Mouse (Mus musculus) forebrain, embryonic 12.5 days (tissue): Measurements from ENCODE around the gene Esrrg. TPM values are rescaled to one million over a fixed set of nuclear protein-coding genes. Genes with fewer than 3 reads are reported as not detected.

Experiments used
- ATAC-seq: fragments of 200-750 bp; cut with Nextera tagmentation; 2 replicates; pipeline ENCODE4 v1.8.0; 2017; ENCODE audit warnings: moderate TSS enrichment; ENCODE audit not compliant: low FRiP score
- H3K27ac ChIP-seq: fragments of 300-500 bp; sonication (generic); 2 replicates; pipeline ENCODE4 v1.5.1; 2016; ENCODE audit warnings: mild to moderate bottlenecking
- H3K27me3 ChIP-seq: fragments of 300-500 bp; sonication (generic); 2 replicates; pipeline ENCODE4 v1.6.1; 2016; ENCODE audit warnings: mild to moderate bottlenecking
- H3K36me3 ChIP-seq: fragments of 300-500 bp; sonication (generic); replicated peaks from 2 replicates; pipeline ENCODE4 v1.6.1; 2016; ENCODE audit warnings: mild to moderate bottlenecking
- H3K4me1 ChIP-seq: fragments of 300-500 bp; sonication (generic); 2 replicates; pipeline ENCODE4 v1.6.1; 2016
- H3K4me2 ChIP-seq: fragments of 300-500 bp; sonication (generic); 2 replicates; pipeline ENCODE4 v1.6.1; 2016; ENCODE audit warnings: mild to moderate bottlenecking, moderate library complexity
- H3K4me3 ChIP-seq: fragments of 300-500 bp; sonication (generic); replicated peaks from 2 replicates; pipeline ENCODE4 v1.5.1; 2016; ENCODE audit warnings: mild to moderate bottlenecking
- H3K9ac ChIP-seq: fragments of 300-500 bp; sonication (generic); 2 replicates; pipeline ENCODE4 v1.6.1; 2016; ENCODE audit warnings: mild to moderate bottlenecking
- H3K9me3 ChIP-seq: fragments of 300-500 bp; sonication (generic); 2 replicates; pipeline ENCODE4 v1.6.1; 2016
- WGBS: fragments of 180-500 bp; shearing (Covaris S2); methylation state at CpG from one replicate; pipeline ENCODE4 v1.1.7; 2016; 5-methylcytosine and 5-hydroxymethylcytosine counted together
- polyA plus RNA-seq: library from polyadenylated mRNA; unstranded; fragments of >200 nt; fragmentation: Nextera tagmentation; extraction: Ambion mirVana; gene quantifications from 2 replicates; pipeline ENCODE4 v1.2.1, GENCODE M21; 2016

Esrrg gene
- polyA plus RNA-seq, 1 experiment from 2014 or later, result 8.1 TPM

GRCm38 (mm10) chr1:188035957-188036356 is 427.4 kb downstream of the Esrrg start:
- H3K4me1 ChIP-seq, result peaks cover 8% of the 10 kb centered on the region; the same call in 1 of the 2 replicates
- H3K27ac ChIP-seq, result no peak overlapping the region
- H3K9me3 ChIP-seq, result no peaks in the 10 kb centered on the region
- H3K36me3 ChIP-seq, result no peaks in the 10 kb centered on the region
- no peak overlapping the region for H3K4me3 ChIP-seq
- H3K9ac ChIP-seq, result no peak overlapping the region
- no peak overlapping the region for H3K4me2 ChIP-seq
- WGBS, result 49% methylated on average over 8 of the region's 8 CpGs
- ATAC-seq, result no peak
- H3K27me3 ChIP-seq, result no peaks in the 10 kb centered on the region

- no peaks in the 10 kb centered on the region for H3K4me1 ChIP-seq
- no peak for ATAC-seq
- no peak overlapping the region for H3K27ac ChIP-seq
- 59% methylated on average over 6 of the region's 6 CpGs for whole genome bisulfite sequencing
- H3K4me3 ChIP-seq, result no peak overlapping the region
- no peaks in the 10 kb centered on the region for H3K27me3 ChIP-seq
- no peak overlapping the region for H3K4me2 ChIP-seq
- H3K9me3 ChIP-seq, result no peaks in the 10 kb centered on the region
- no peaks in the 10 kb centered on the region for H3K36me3 ChIP-seq
- H3K9ac ChIP-seq, result no peak overlapping the region
Observed at GRCm38 (mm10) chr1:188046691-188047121, 438.1 kb downstream of the Esrrg start.

- WGBS, result 89% methylated on average over 3 of the region's 3 CpGs
Observed at GRCm38 (mm10) chr1:188047148-188047547, 438.6 kb downstream of the Esrrg start.

GRCm38 (mm10) chr1:188055888-188056287 is 447.3 kb downstream of the Esrrg start:
- no peak overlapping the region for H3K9ac ChIP-seq
- no peaks in the 10 kb centered on the region for H3K27me3 ChIP-seq
- H3K4me2 ChIP-seq, result no peak overlapping the region
- no peak overlapping the region for H3K4me3 ChIP-seq
- H3K9me3 ChIP-seq, result no peaks in the 10 kb centered on the region
- WGBS, result 70% methylated on average over 3 of the region's 3 CpGs
- H3K36me3 ChIP-seq, result no peaks in the 10 kb centered on the region
- ATAC-seq, result no peak
- no peaks in the 10 kb centered on the region for H3K4me1 ChIP-seq
- no peak overlapping the region for H3K27ac ChIP-seq

More at GRCm38 (mm10) chr1:188047148-188047547, 438.6 kb downstream of the Esrrg start:
- ATAC-seq, result no peak
- no peak overlapping the region for H3K4me2 ChIP-seq
- no peaks in the 10 kb centered on the region for H3K9me3 ChIP-seq
- H3K9ac ChIP-seq, result no peak overlapping the region
- no peaks in the 10 kb centered on the region for H3K4me1 ChIP-seq
- H3K27ac ChIP-seq, result no peak overlapping the region
- H3K36me3 ChIP-seq, result no peaks in the 10 kb centered on the region
- no peak overlapping the region for H3K4me3 ChIP-seq
- H3K27me3 ChIP-seq, result no peaks in the 10 kb centered on the region

DNA sequence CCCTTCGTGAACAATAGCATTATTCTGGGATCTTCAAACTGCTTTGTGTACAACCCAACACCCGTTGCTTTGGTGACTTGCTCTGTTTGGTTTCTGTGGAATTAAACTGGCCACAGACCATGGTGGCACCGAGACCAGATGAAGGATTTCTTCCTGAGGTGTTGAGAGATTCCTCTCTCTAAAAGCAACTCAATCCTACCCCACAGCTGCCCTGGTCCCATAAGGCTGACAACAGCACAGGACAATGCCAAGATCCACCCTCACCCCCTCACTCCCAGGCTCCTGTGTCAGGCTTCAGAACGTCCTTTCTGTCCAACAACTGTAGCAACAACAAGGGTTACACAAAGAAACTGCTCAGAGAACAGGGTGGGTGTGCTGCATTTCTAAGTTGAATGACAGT is 449.3 kb downstream of the Esrrg start:
- Histone ChIP-seq H3K9ac (no peak overlapping the region), H3K9me3 (no peaks in the 10 kb centered on the region), H3K27me3 (no peaks in the 10 kb centered on the region), H3K4me2 (no peak overlapping the region), H3K4me3 (no peak overlapping the region), H3K36me3 (no peaks in the 10 kb centered on the region), H3K4me1 (no peaks in the 10 kb centered on the region), H3K27ac (no peak overlapping the region)
- 63% methylated on average over 4 of the region's 4 CpGs for WGBS
- ATAC-seq, result no peak

GRCm38 (mm10) chr1:188059006-188059405 is 450.4 kb downstream of the Esrrg start:
- ATAC-seq, result no peak

DNA sequence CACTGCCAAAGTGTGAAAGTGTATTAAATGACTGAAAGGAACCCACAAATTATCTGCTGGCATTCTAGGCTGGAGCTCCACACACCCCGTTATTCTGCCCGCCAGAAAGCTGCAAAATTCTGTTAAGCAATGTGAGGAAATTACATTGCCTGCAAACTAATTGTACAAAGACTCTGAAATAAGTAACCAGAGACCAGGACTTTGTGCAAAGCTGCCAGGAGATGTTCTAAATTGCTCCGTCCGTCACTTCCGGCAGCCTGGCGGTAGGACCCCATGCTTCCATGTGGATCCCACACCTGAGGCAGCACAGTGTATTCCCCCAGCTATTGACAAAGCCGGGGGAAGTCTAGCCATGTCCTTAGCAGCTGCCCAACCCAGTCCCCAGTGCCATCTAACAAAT is 451.9 kb downstream of the Esrrg start:
- 91% methylated on average over 7 of the region's 7 CpGs for WGBS
- H3K27ac ChIP-seq, result no peak overlapping the region
- ATAC-seq, result no peak
- no peak overlapping the region for H3K4me3 ChIP-seq
- no peaks in the 10 kb centered on the region for H3K36me3 ChIP-seq
- H3K27me3 ChIP-seq, result no peaks in the 10 kb centered on the region
- no peaks in the 10 kb centered on the region for H3K9me3 ChIP-seq
- H3K4me2 ChIP-seq, result no peak overlapping the region
- no peaks in the 10 kb centered on the region for H3K4me1 ChIP-seq
- no peak overlapping the region for H3K9ac ChIP-seq

More at GRCm38 (mm10) chr1:188059006-188059405, 450.4 kb downstream of the Esrrg start:
- H3K27ac ChIP-seq, result no peak overlapping the region
- no peaks in the 10 kb centered on the region for H3K9me3 ChIP-seq
- no peak overlapping the region for H3K4me2 ChIP-seq
- 89% methylated on average over 6 of the region's 6 CpGs for WGBS
- H3K4me3 ChIP-seq, result no peak overlapping the region
- H3K4me1 ChIP-seq, result no peaks in the 10 kb centered on the region
- no peaks in the 10 kb centered on the region for H3K36me3 ChIP-seq
- H3K27me3 ChIP-seq, result no peaks in the 10 kb centered on the region
- H3K9ac ChIP-seq, result no peak overlapping the region

GRCm38 (mm10) chr1:188068833-188069232 is 460.2 kb downstream of the Esrrg start:
- Histone ChIP-seq H3K27ac (no peak overlapping the region), H3K4me3 (no peak overlapping the region), H3K36me3 (no peaks in the 10 kb centered on the region), H3K4me2 (no peak overlapping the region), H3K4me1 (no peaks in the 10 kb centered on the region), H3K9ac (no peak overlapping the region), H3K9me3 (no peaks in the 10 kb centered on the region), H3K27me3 (no peaks in the 10 kb centered on the region)
- 78% methylated on average over 9 of the region's 9 CpGs for WGBS
- no peak for ATAC-seq

DNA sequence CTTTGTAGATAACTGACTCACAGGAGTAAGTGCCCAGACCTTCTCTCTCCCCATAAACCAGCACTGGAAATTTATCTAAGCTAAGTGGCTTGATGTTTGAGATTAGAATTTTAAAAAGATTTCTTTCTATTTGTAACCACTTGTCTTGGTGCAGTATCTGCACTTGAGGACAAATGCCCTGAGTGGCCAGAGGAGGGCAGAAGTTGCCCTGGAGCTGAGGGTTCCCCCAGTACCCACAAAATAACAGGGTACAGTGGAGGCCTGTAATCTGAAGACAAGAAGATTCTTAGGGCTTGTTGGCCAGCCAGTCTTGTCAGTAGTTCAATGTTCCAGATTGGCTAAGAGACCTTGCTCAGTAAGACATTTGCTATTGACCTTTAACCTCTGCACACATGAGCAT is 461.3 kb downstream of the Esrrg start:
- Histone ChIP-seq H3K27ac (no peak overlapping the region), H3K4me2 (no peak overlapping the region), H3K36me3 (no peaks in the 10 kb centered on the region), H3K9ac (no peak overlapping the region), H3K4me3 (no peak overlapping the region), H3K27me3 (no peaks in the 10 kb centered on the region), H3K4me1 (no peaks in the 10 kb centered on the region), H3K9me3 (no peaks in the 10 kb centered on the region)
- ATAC-seq, result no peak

DNA sequence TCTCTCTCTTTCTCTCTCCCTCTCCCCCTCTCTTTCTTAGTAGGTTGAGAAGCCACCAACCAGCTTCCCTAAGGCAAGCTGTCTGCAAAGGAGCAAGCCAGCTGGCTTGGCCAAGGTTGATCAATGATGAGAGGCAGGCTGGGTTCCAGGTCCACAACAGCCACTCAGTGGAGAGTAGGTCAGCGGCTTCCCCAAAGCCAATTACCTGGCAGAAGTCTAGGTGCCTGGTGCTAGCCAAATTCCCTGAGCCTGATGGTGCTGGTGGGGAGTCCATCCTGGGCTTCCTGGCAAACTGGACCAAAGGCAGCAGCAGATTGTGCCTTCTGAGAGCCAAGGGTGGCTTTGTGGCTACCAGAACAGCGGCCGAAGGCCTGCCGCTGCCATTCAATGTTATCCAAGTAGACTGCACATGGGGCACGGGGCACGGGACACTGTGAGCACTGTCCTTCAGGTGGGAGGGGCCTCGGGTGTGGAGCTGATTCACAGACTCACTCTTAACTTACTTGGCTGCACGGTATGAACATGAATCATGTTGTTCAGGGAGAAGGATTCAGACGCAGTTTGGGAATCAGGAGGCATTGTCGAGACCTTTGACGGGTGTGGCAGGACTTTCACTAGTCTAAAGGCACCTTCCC is 469.1 kb downstream of the Esrrg start:
- no peak overlapping the region for H3K27ac ChIP-seq
- ATAC-seq, result no peak
- peaks cover 9% of the 10 kb centered on the region; the same call in 1 of the 2 replicates for H3K27me3 ChIP-seq
- no peak overlapping the region for H3K4me2 ChIP-seq
- no peak overlapping the region for H3K4me3 ChIP-seq
- H3K4me1 ChIP-seq, result peaks cover 14% of the 10 kb centered on the region
- H3K9ac ChIP-seq, result no peak overlapping the region
- H3K9me3 ChIP-seq, result no peaks in the 10 kb centered on the region
- WGBS, result 95% methylated on average over 11 of the region's 11 CpGs
- no peaks in the 10 kb centered on the region for H3K36me3 ChIP-seq

DNA sequence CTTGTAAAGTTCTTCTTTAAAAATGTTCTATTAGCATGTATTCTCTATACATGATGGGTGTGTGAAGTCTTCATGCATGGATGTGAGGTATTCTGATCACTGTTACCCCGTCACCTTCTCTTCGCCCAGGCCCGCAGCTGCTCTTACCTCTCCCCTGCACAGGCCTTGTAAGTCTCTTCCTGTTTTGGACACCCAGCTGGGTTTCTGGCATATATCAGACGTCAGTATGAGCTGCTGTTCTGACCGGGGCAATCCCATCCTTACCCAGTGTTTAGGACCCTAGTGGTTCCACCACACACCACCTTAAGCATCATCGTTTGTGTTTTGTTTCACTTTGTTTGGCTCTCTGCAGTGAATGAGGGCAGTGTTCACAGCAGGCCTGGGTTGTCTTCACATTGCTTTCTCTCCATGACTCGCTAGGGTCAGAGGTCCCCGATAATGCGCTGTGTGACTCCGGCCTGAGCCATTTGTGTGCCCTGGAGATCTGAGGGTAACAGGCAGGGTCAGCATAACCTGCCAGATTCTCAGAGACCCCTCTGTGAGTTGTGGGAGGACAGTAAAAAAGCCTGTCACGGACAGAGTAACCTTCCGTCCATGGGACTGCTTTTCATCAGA is 471.8 kb downstream of the Esrrg start:
- Histone ChIP-seq H3K4me1 (peaks cover 28% of the 10 kb centered on the region), H3K4me2 (no peak overlapping the region), H3K27me3 (peaks cover 9% of the 10 kb centered on the region; the same call in 1 of the 2 replicates), H3K9me3 (no peaks in the 10 kb centered on the region), H3K36me3 (no peaks in the 10 kb centered on the region), H3K9ac (no peak overlapping the region), H3K27ac (no peak overlapping the region), H3K4me3 (no peak overlapping the region)
- 50% methylated on average over 12 of the region's 12 CpGs for WGBS
- no peak for ATAC-seq

DNA sequence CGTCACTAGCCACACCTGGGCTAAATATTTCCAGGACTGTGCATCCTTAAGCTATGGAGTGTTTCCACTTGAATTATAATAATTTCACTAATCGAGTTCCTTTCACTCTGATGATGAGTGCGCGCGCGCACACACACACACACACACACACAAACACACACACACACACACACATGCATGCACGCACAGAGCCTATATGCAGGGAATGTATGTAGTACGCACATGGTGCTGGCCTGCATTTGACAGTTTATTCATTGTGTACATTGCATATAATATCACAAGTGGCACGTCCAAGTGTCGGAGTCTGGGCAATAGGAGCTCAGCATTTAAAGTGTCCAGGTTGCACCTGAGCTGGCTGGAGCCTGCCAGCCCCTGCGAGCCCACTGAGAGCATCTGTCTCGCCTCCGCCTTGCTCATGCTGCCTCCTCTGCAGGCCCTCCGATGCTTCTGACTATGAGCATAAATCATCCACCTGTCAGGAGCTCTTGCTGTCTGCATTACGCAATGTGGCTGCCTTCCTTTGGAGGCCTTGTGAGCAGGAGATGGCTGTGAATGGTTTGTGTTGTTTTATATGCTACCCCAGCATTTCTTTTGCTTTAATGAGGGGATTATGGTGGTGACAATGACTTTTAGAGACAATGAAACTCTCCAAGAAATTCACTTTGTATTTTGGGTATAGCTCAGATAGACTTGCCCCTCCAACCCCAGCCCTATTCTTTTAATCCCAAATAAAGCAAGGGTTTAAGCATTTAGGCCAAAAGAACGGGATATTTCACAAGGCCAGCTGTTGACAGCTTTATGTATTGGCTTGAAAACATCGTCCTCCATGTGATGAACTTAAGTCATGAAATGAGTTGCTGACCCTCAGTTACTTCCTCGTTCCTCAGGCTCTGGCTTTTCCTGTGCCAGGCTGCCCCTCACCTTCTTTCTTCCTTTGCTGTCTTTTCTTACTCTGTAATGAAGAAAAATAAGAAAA is 474.4 kb downstream of the Esrrg start:
- Histone ChIP-seq H3K9me3 (no peaks in the 10 kb centered on the region), H3K4me2 (no peak overlapping the region), H3K36me3 (no peaks in the 10 kb centered on the region), H3K4me1 (peaks cover 42% of the 10 kb centered on the region), H3K9ac (no peak overlapping the region), H3K27me3 (peaks cover 9% of the 10 kb centered on the region; the same call in 1 of the 2 replicates), H3K27ac (no peak overlapping the region), H3K4me3 (no peak overlapping the region)
- no peak for ATAC-seq
- WGBS, result 62% methylated on average over 18 of the region's 18 CpGs
